Mouse (Mus musculus): ENCODE measurements at regions not wholly inside any gene's neighbourhood (a gene's known extent, or its start where the extent isn't known, plus 50 kb on each side); places are given as distances from the start of the nearest gene placed in this dataset.

- no peak overlapping the region for H3K27ac ChIP-seq (ENCODE audit: insufficient read depth, low read depth)
- H3K4me1 ChIP-seq (ENCODE audit: control insufficient read depth in 1 of 2, insufficient read depth in 2 of 2), result 0 out of 4 replicates have a peak, but pooled peaks cover 0 to 3% of the 10 kb centered on the region in 2 experiments
- no peaks in the 10 kb centered on the region for H3K79me2 ChIP-seq (replicated peaks; ENCODE audit: control insufficient read depth, extremely low read depth, insufficient read depth, poor library complexity, severe bottlenecking)
- in situ Hi-C loops (cut with MboI; ENCODE audit: low pct_ligation_motif_present, low pct_unique_long_range_greater_than_20kb, low sequenced_read_pairs) (no loop called here), dilution Hi-C loops (cut with MboI; ENCODE audit: extremely low pct_ligation_motif_present, extremely low pct_unique_long_range_greater_than_20kb, low sequenced_read_pairs) (no loop called here)
- no peak for TF ChIP-seq CHD1 (IDR thresholded peaks at IDR 0.05; ENCODE audit: low read depth, low read length)
- TF ChIP-seq ZKSCAN1 (IDR thresholded peaks at IDR 0.05; ENCODE audit: borderline replicate concordance, low read depth, low read length), result no peak
- TF ChIP-seq MAFK (IDR thresholded peaks at IDR 0.05; ENCODE audit: insufficient replicate concordance, low read length), result no peak
- TF ChIP-seq SMC3 (IDR thresholded peaks at IDR 0.05; ENCODE audit: low read depth, low read length), result no peak
- TF ChIP-seq GABPA (IDR thresholded peaks at IDR 0.05; ENCODE audit: insufficient replicate concordance, low read depth, low read length), result no peak
- TF ChIP-seq IRF4 (IDR thresholded peaks at IDR 0.05; ENCODE audit: low read depth, low read length), result no peak
- TF ChIP-seq RCOR1 (conservative IDR thresholded peaks at IDR 0.05; ENCODE audit: low read depth, low read length), result no peak
- TF ChIP-seq USF1 (IDR thresholded peaks at IDR 0.05; ENCODE audit: low read depth, low read length), result no peak
- no peak for TF ChIP-seq POLR2AphosphoS2 (IDR thresholded peaks at IDR 0.05; ENCODE audit: low read depth, low read length)
- no peak for TF ChIP-seq PAX5 (IDR thresholded peaks at IDR 0.05; ENCODE audit: low read length)
- no peak overlapping the region for H3K9ac ChIP-seq (ENCODE audit: insufficient read depth, low read depth)
- DNase-seq (ENCODE audit: extremely low read depth), result no peak
- no peak overlapping the region for H3K4me2 ChIP-seq (ENCODE audit: insufficient read depth, low read depth, poor library complexity, severe bottlenecking)
- H3K9me3 ChIP-seq (replicated peaks; ENCODE audit: low read length), result no peaks in the 10 kb centered on the region
- no peaks in the 10 kb centered on the region for H3K36me3 ChIP-seq (replicated peaks in 1 of 2; ENCODE audit: control insufficient read depth in 1 of 2, insufficient read depth in 1 of 2, low read length in 1 of 2)
- no peak overlapping the region for H3K4me3 ChIP-seq (replicated peaks in 1 of 3; ENCODE audit: low read depth in 2 of 3, low read length in 2 of 3, poor library complexity in 1 of 3)
- no peaks in the 10 kb centered on the region for H3K27me3 ChIP-seq (replicated peaks)
These were observed 437.9 kb upstream of the 4930412O13Rik start for GRCm38 (mm10) chr2:9443103-9443502.

GRCm38 (mm10) chr2:9445826-9446225, 435.2 kb upstream of the 4930412O13Rik start:
- DNase-seq (ENCODE audit: extremely low read depth), result no peak
- Histone ChIP-seq H3K4me2 (ENCODE audit: insufficient read depth, low read depth, poor library complexity, severe bottlenecking) (no peak overlapping the region), H3K27ac (ENCODE audit: insufficient read depth, low read depth) (no peak overlapping the region), H3K9ac (ENCODE audit: insufficient read depth, low read depth) (no peak overlapping the region), H3K4me1 (ENCODE audit: control insufficient read depth in 1 of 2, insufficient read depth in 2 of 2) (peaks cover 0 to 7% of the 10 kb centered on the region in 2 experiments; a peak in 1 of 4 replicates), H3K79me2 (replicated peaks; ENCODE audit: control insufficient read depth, extremely low read depth, insufficient read depth, poor library complexity, severe bottlenecking) (no peaks in the 10 kb centered on the region), H3K9me3 (replicated peaks; ENCODE audit: low read length) (no peaks in the 10 kb centered on the region), H3K27me3 (replicated peaks) (no peaks in the 10 kb centered on the region), H3K4me3 (replicated peaks in 1 of 3; ENCODE audit: low read depth in 2 of 3, low read length in 2 of 3, poor library complexity in 1 of 3) (no peak overlapping the region), H3K36me3 (replicated peaks in 1 of 2; ENCODE audit: control insufficient read depth in 1 of 2, insufficient read depth in 1 of 2, low read length in 1 of 2) (no peaks in the 10 kb centered on the region)
- TF ChIP-seq TBP (conservative IDR thresholded peaks at IDR 0.05; ENCODE audit: low read depth, low read length) (no peak), JUND (conservative IDR thresholded peaks at IDR 0.05; ENCODE audit: low read depth, low read length) (no peak), ETS1 (conservative IDR thresholded peaks at IDR 0.05; ENCODE audit: low read depth, low read length) (no peak), USF2 (conservative IDR thresholded peaks at IDR 0.05; ENCODE audit: low read depth, low read length) (no peak), MYC (IDR thresholded peaks at IDR 0.05; ENCODE audit: low read depth, low read length) (no peak), IRF4 (IDR thresholded peaks at IDR 0.05; ENCODE audit: low read depth, low read length) (no peak), MEF2A (IDR thresholded peaks at IDR 0.05; ENCODE audit: borderline replicate concordance, low read depth, low read length) (no peak), USF1 (IDR thresholded peaks at IDR 0.05; ENCODE audit: low read depth, low read length) (no peak), SMC3 (IDR thresholded peaks at IDR 0.05; ENCODE audit: low read depth, low read length) (no peak), POLR2AphosphoS2 (IDR thresholded peaks at IDR 0.05; ENCODE audit: low read depth, low read length) (no peak), HCFC1 (IDR thresholded peaks at IDR 0.05; ENCODE audit: low read depth, low read length) (no peak), MAZ (IDR thresholded peaks at IDR 0.05; ENCODE audit: low read depth, low read length) (no peak), TCF12 (IDR thresholded peaks at IDR 0.05; ENCODE audit: low read depth, low read length) (no peak), NRF1 (IDR thresholded peaks at IDR 0.05; ENCODE audit: low read depth, low read length) (no peak), ELF1 (IDR thresholded peaks at IDR 0.05; ENCODE audit: low read depth, low read length) (no peak), CHD1 (IDR thresholded peaks at IDR 0.05; ENCODE audit: low read depth, low read length) (no peak), CHD2 (IDR thresholded peaks at IDR 0.05; ENCODE audit: low read length) (no peak), MXI1 (IDR thresholded peaks at IDR 0.05; ENCODE audit: low read depth, low read length) (no peak), SIN3A (IDR thresholded peaks at IDR 0.05; ENCODE audit: low read length) (no peak)
- dilution Hi-C loops (cut with MboI; ENCODE audit: extremely low pct_ligation_motif_present, extremely low pct_unique_long_range_greater_than_20kb, low sequenced_read_pairs) (no loop called here), in situ Hi-C loops (cut with MboI; ENCODE audit: low pct_ligation_motif_present, low pct_unique_long_range_greater_than_20kb, low sequenced_read_pairs) (no loop called here)
